Mouse (Mus musculus): ENCODE measurements around the gene Nob1. TPM values are rescaled to one million over a fixed set of nuclear protein-coding genes. Genes with fewer than 3 reads are reported as not detected.

The Nob1 gene
- 72.8 and 80.7 TPM in 2 replicates for polyA plus RNA-seq (2016; fragmentation: Nextera tagmentation; extraction: Ambion mirVana)

- Histone ChIP-seq H3K27me3 (0 out of 2 replicates have a peak, but pooled peaks cover 4% of the 10 kb centered on the region), H3K4me2 (replicated peaks) (peak within 1 kb of the TSS; percentile 79), H3K4me3 (peak within 1 kb of the TSS; percentile 70), H3K27ac (replicated peaks) (peak within 1 kb of the TSS; percentile 47), H3K4me1 (peaks cover 17% of the 10 kb centered on the region), H3K9me3 (no peaks in the 10 kb centered on the region), H3K9ac (replicated peaks) (peak within 1 kb of the TSS; percentile 80), H3K36me3 (peaks cover 27% of the 10 kb centered on the region)
- WGBS: under 1% methylated on average over 50 of the region's 50 CpGs
- peak; percentile 99 for ATAC-seq (ENCODE audit: low FRiP score, low read depth)
Measured at GRCm38 (mm10) chr8:107424597-107425229, at the start of gene Nob1. Gene Nob1 (minus strand): TSS chr8:107425051.

- H3K27me3 ChIP-seq: no peaks in the 10 kb centered on the region
- H3K27ac ChIP-seq (replicated peaks): no peak overlapping the region
- no peaks in the 10 kb centered on the region for H3K9me3 ChIP-seq
- H3K9ac ChIP-seq (replicated peaks): no peak overlapping the region
- H3K4me1 ChIP-seq: no peaks in the 10 kb centered on the region
- 91% methylated on average over 4 of the region's 4 CpGs for WGBS
- no peak overlapping the region for H3K4me3 ChIP-seq
- ATAC-seq (ENCODE audit: low FRiP score, low read depth): no peak
- H3K4me2 ChIP-seq (replicated peaks): no peak overlapping the region
- peaks cover 38% of the 10 kb centered on the region for H3K36me3 ChIP-seq
Measured at GRCm38 (mm10) chr8:107473369-107473768, 48.5 kb upstream of the Nob1 start.

GRCm38 (mm10) chr8:107472403-107473100, 47.7 kb upstream of the Nob1 start:
- Histone ChIP-seq H3K27me3 (no peaks in the 10 kb centered on the region), H3K36me3 (peaks cover 41% of the 10 kb centered on the region), H3K4me2 (replicated peaks) (no peak overlapping the region), H3K9ac (replicated peaks) (no peak overlapping the region), H3K27ac (replicated peaks) (no peak overlapping the region), H3K9me3 (no peaks in the 10 kb centered on the region), H3K4me3 (no peak overlapping the region), H3K4me1 (no peaks in the 10 kb centered on the region)
- 77% methylated on average over 10 of the region's 10 CpGs for WGBS
- ATAC-seq (ENCODE audit: low FRiP score, low read depth): no peak

- Histone ChIP-seq H3K4me1 (0 out of 2 replicates have a peak, but pooled peaks cover 5% of the 10 kb centered on the region), H3K9ac (replicated peaks) (no peak overlapping the region), H3K4me2 (replicated peaks) (no peak overlapping the region), H3K9me3 (no peaks in the 10 kb centered on the region), H3K36me3 (peaks cover 44% of the 10 kb centered on the region), H3K27ac (replicated peaks) (no peak overlapping the region), H3K4me3 (no peak overlapping the region), H3K27me3 (no peaks in the 10 kb centered on the region)
- WGBS: 89% methylated on average over 5 of the region's 5 CpGs
- no peak for ATAC-seq (ENCODE audit: low FRiP score, low read depth)
Measured at GRCm38 (mm10) chr8:107470302-107470701, 45.5 kb upstream of the Nob1 start.

- Histone ChIP-seq H3K9me3 (no peaks in the 10 kb centered on the region), H3K27me3 (no peaks in the 10 kb centered on the region), H3K36me3 (peaks cover 40% of the 10 kb centered on the region), H3K4me3 (no peak overlapping the region), H3K4me1 (0 out of 2 replicates have a peak, but pooled peaks cover 5% of the 10 kb centered on the region), H3K4me2 (replicated peaks) (no peak overlapping the region), H3K27ac (replicated peaks) (0 out of 2 replicates have a peak overlapping the region, but pooled peaks have one; percentile 39), H3K9ac (replicated peaks) (no peak overlapping the region)
- ATAC-seq (ENCODE audit: low FRiP score, low read depth): no peak
- WGBS: 65% methylated on average over 8 of the region's 8 CpGs
Measured at GRCm38 (mm10) chr8:107468811-107469302, 44.0 kb upstream of the Nob1 start.

- no peak overlapping the region for H3K9ac ChIP-seq (replicated peaks)
- 86% methylated on average over 5 of the region's 5 CpGs for WGBS
- H3K36me3 ChIP-seq: peaks cover 48% of the 10 kb centered on the region
- no peak overlapping the region for H3K27ac ChIP-seq (replicated peaks)
- 0 out of 2 replicates have a peak, but pooled peaks cover 5% of the 10 kb centered on the region for H3K4me1 ChIP-seq
- H3K27me3 ChIP-seq: no peaks in the 10 kb centered on the region
- no peak for ATAC-seq (ENCODE audit: low FRiP score, low read depth)
- no peaks in the 10 kb centered on the region for H3K9me3 ChIP-seq
- no peak overlapping the region for H3K4me3 ChIP-seq
- H3K4me2 ChIP-seq (replicated peaks): no peak overlapping the region
Measured at GRCm38 (mm10) chr8:107466642-107467041, 41.8 kb upstream of the Nob1 start.

GRCm38 (mm10) chr8:107465332-107465990, 40.6 kb upstream of the Nob1 start:
- Histone ChIP-seq H3K4me2 (replicated peaks) (no peak overlapping the region), H3K9ac (replicated peaks) (no peak overlapping the region), H3K27ac (replicated peaks) (no peak overlapping the region), H3K27me3 (no peaks in the 10 kb centered on the region), H3K36me3 (peaks cover 59% of the 10 kb centered on the region), H3K4me3 (no peak overlapping the region), H3K4me1 (0 out of 2 replicates have a peak, but pooled peaks cover 5% of the 10 kb centered on the region), H3K9me3 (no peaks in the 10 kb centered on the region)
- WGBS: 72% methylated on average over 3 of the region's 3 CpGs
- no peak for ATAC-seq (ENCODE audit: low FRiP score, low read depth)

GRCm38 (mm10) chr8:107462423-107462822, 37.6 kb upstream of the Nob1 start:
- H3K27me3 ChIP-seq: no peaks in the 10 kb centered on the region
- WGBS: 84% methylated on average over 5 of the region's 5 CpGs

GRCm38 (mm10) chr8:107458281-107458680, 33.4 kb upstream of the Nob1 start:
- H3K4me3 ChIP-seq: no peak overlapping the region
- ATAC-seq (ENCODE audit: low FRiP score, low read depth): no peak
- WGBS: 92% methylated on average over 6 of the region's 6 CpGs
- H3K4me2 ChIP-seq (replicated peaks): no peak overlapping the region
- H3K27me3 ChIP-seq: no peaks in the 10 kb centered on the region
- peaks cover 65% of the 10 kb centered on the region for H3K36me3 ChIP-seq
- H3K4me1 ChIP-seq: no peaks in the 10 kb centered on the region
- H3K9me3 ChIP-seq: no peaks in the 10 kb centered on the region
- no peak overlapping the region for H3K9ac ChIP-seq (replicated peaks)
- H3K27ac ChIP-seq (replicated peaks): no peak overlapping the region

More at GRCm38 (mm10) chr8:107462423-107462822, 37.6 kb upstream of the Nob1 start:
- H3K36me3 ChIP-seq: peaks cover 63% of the 10 kb centered on the region
- H3K4me3 ChIP-seq: no peak overlapping the region
- H3K4me2 ChIP-seq (replicated peaks): no peak overlapping the region
- no peak overlapping the region for H3K9ac ChIP-seq (replicated peaks)
- H3K4me1 ChIP-seq: 0 out of 2 replicates have a peak, but pooled peaks cover 4% of the 10 kb centered on the region
- no peaks in the 10 kb centered on the region for H3K9me3 ChIP-seq
- H3K27ac ChIP-seq (replicated peaks): no peak overlapping the region
- ATAC-seq (ENCODE audit: low FRiP score, low read depth): no peak

GRCm38 (mm10) chr8:107457725-107458124, 32.9 kb upstream of the Nob1 start:
- peaks cover 66% of the 10 kb centered on the region for H3K36me3 ChIP-seq
- H3K9me3 ChIP-seq: no peaks in the 10 kb centered on the region
- 87% methylated on average over 4 of the region's 4 CpGs for WGBS
- H3K4me3 ChIP-seq: no peak overlapping the region
- no peak overlapping the region for H3K9ac ChIP-seq (replicated peaks)
- no peak overlapping the region for H3K27ac ChIP-seq (replicated peaks)
- no peaks in the 10 kb centered on the region for H3K4me1 ChIP-seq
- no peak overlapping the region for H3K4me2 ChIP-seq (replicated peaks)
- no peak for ATAC-seq (ENCODE audit: low FRiP score, low read depth)
- no peaks in the 10 kb centered on the region for H3K27me3 ChIP-seq

- Histone ChIP-seq H3K27me3 (no peaks in the 10 kb centered on the region), H3K36me3 (peaks cover 47% of the 10 kb centered on the region)
- 20% methylated on average over 3 of the region's 3 CpGs for WGBS
Measured at GRCm38 (mm10) chr8:107455268-107455667, 30.4 kb upstream of the Nob1 start.

GRCm38 (mm10) chr8:107453386-107453785, 28.5 kb upstream of the Nob1 start:
- WGBS: 96% methylated on average over 11 of the region's 11 CpGs

More at GRCm38 (mm10) chr8:107455268-107455667, 30.4 kb upstream of the Nob1 start:
- Histone ChIP-seq H3K4me1 (no peaks in the 10 kb centered on the region), H3K4me3 (no peak overlapping the region), H3K9me3 (no peaks in the 10 kb centered on the region), H3K4me2 (replicated peaks) (no peak overlapping the region), H3K27ac (replicated peaks) (no peak overlapping the region), H3K9ac (replicated peaks) (no peak overlapping the region)
- ATAC-seq (ENCODE audit: low FRiP score, low read depth): no peak

More at GRCm38 (mm10) chr8:107453386-107453785, 28.5 kb upstream of the Nob1 start:
- Histone ChIP-seq H3K9me3 (no peaks in the 10 kb centered on the region), H3K36me3 (peaks cover 36% of the 10 kb centered on the region), H3K4me2 (replicated peaks) (no peak overlapping the region), H3K27me3 (no peaks in the 10 kb centered on the region), H3K4me3 (no peak overlapping the region), H3K4me1 (peaks cover 9% of the 10 kb centered on the region; the same call in 1 of the 2 replicates), H3K9ac (replicated peaks) (no peak overlapping the region), H3K27ac (replicated peaks) (no peak overlapping the region)
- no peak for ATAC-seq (ENCODE audit: low FRiP score, low read depth)
